Mouse (Mus musculus) heart, postnatal 4 days (tissue): ENCODE measurements around the gene Aipl1. TPM values are rescaled to one million over a fixed set of nuclear protein-coding genes. Genes with fewer than 3 reads are reported as not detected.
A peak's percentile ranks its signal among the peaks of the same experiment; 100 is the strongest.
"Not testable (repeated sequence)": the region's sequence is repeated elsewhere in the genome, so short reads cannot be mapped to it uniquely, and the experiment has no call there.

Experiments used
- DNase-seq: peaks from one replicate; pipeline ENCODE4 v3.0.0; 2021
- total RNA-seq, 2 experiments: library from RNA; stranded (reverse); gene quantifications; 2 replicates each; pipeline ENCODE4 v1.2.3; 2021

Gene Aipl1
- total RNA-seq, 2 experiments from 2014 or later = 0.29 TPM; not detected in 1

GRCm38 (mm10) chr11:72016518-72017252 lies 20.6 kb downstream of the Aipl1 start:
- DNase-seq = no peak

GRCm38 (mm10) chr11:72014674-72015073 lies 22.6 kb downstream of the Aipl1 start:
- DNase-seq = no peak

DNA sequence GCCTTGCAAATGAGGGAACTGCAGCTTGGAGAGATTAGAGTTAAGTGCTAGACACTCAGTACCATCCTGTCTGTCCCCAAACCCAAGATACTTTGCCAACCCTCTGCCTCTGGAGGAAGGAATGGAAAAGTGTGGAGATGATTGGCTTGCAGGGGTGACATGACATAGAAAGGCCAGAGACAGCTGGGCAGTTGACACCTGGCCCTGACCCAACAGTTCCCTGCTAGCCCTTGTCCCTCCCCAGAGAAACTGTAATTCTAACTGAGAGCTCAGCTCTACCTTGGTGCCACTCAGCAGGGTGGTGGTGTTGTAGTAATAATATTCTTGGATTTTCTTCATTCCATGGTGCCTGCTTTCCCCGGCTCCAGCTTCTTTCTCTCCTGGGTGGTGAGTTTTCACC lies 25.4 kb downstream of the Aipl1 start:
- no peak for DNase-seq

- no peak for DNase-seq
Observed at GRCm38 (mm10) chr11:72010940-72011722, 26.2 kb downstream of the Aipl1 start.

GRCm38 (mm10) chr11:72010367-72010766 lies 26.9 kb downstream of the Aipl1 start:
- no peak for DNase-seq

DNA sequence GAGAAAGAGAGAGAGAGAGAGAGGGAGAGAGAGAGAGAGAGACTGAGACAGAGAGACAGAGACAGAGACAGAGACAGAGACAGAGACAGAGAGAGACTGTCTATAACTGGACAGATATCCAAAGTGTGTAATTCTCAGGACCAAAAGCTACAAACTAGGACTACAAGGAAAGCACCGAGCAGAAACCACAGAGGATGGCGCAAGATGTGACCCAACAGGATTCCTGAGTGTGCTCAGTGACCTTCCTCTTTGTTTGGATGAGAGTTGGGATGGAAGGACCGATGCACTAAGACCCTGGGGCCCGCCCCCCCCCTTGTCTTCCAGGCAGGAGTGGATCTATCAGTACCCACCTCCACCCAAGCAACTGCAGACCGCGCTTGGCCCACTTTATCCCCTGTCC lies 31.8 kb downstream of the Aipl1 start:
- no peak for DNase-seq

DNA sequence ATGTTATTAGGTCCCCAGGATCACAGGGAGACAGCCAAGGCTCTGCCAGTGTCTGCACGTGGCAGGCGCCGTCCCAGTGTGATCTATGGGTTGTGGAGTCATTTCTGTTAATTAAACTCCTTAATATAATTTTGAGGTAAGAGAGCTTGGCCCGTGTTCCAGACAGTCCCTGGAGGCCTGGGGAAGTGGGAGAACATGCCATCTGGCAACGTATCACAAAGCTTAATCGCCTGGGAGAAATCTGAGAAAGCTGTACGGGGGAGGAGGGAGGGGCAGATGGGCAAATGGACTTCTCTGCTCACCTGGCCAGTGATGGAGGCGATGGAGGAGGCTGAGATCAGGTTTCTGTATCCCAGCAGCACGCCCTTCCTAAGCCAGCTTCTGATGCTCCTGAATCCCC lies 34.1 kb downstream of the Aipl1 start:
- DNase-seq = no peak

- DNase-seq = peak; percentile 34
Observed at GRCm38 (mm10) chr11:72002138-72002853, 35.0 kb downstream of the Aipl1 start.

GRCm38 (mm10) chr11:72000194-72000593 lies 37.1 kb downstream of the Aipl1 start:
- DNase-seq = no peak

DNA sequence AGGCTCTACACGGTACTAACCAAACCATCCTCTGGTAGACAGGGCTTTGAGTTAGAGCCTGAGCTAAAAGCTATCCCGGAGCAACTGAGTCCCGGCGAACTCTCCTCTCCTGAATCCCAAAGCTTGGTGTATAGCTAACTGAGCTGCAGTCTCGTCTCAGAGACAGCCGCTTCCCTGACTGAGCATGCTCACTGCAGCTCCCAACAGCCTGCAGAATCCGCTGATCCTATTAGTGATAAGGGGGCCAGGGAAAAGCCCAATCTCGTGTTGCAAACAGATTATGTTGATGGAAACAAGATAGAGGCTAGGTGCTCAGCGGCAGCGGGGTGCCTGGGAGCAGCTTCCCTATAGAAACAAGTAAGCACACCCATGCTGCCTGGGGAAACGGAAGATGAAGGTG lies 40.5 kb downstream of the Aipl1 start:
- no peak for DNase-seq

DNA sequence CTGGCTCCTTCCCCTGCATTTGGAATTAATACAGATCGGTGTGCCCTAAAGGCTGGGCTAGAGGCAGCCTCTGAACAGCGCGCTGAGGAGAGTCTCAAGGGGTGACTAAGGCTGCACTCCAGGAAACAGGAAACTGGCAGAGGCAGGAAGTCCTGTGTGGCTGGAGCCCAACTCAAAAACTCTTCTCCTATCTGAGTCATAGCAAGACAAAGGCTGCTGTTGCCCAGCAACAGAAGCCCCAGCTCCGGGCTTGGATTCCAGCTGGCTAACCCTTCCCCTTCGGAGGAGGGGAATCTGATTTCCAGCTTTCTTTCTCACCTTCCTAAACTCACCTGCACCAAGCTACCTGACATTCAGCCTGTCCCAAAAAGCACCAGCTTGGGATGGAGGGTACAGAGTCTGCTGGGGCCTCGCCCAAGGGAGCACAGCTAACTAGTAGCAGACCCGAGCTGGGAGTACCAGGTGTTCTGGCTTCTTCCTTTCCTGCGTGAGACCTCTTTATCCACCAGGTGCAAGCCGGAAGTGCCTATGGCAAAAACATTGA lies 41.3 kb downstream of the Aipl1 start:
- peak; percentile 76 for DNase-seq

DNA sequence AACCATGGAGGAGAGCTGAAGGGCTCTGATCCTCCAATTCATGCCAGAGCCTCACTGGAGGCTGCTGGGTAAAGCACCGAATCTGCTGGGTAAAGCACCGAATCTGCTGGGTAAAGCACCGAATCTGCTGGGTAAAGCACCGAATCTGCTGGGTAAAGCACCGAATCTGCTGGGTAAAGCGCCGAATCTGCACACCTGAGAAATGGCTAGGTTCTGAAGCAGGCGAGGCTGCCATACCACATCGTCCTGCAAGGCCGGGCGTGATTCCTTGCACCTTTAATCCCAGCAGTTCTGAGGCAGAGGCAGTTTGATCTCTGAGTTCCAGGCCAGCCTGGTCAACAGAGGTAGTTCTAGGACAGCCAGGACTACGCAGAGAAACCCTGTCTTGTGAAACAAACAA lies 44.9 kb downstream of the Aipl1 start:
- no peak for DNase-seq

DNA sequence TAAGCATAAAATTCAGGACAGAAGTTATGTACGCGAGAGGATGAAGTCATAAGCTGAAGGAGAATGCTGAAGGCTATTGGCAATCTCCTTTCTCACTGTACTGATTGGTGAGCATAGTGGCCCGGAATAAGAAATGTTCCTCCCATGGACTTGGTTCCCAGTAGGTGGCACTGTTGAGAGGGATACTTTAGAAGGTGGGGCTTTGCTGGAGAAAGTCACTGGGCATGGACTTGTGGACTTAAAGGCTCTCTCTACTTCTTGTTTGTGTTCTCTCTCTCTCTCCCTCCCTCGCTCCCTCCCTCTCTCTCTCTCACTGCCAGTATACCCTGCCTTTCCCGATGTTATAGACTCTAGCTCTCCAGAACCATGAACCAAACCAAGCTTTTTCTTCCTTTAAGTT lies 45.8 kb downstream of the Aipl1 start:
- DNase-seq = peak; percentile 64

DNA sequence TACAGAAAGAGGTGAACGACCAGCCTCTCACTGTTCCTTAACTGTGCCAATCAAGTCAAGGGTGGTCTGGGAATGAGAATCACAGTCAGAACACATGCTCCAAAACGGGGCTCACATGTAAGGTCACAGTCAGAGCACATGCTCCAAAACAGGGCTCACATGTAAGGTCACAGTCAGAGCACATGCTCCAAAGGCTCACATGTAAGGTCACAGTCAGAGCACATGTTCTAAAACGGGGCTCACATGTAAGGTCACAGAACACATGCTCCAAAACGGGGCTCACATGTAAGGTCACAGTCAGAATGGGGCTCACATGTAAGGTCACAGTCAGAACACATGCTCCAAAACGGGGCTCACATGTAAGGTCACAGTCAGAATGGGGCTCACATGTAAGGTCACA lies 47.9 kb downstream of the Aipl1 start:
- DNase-seq = not testable (repeated sequence)

DNA sequence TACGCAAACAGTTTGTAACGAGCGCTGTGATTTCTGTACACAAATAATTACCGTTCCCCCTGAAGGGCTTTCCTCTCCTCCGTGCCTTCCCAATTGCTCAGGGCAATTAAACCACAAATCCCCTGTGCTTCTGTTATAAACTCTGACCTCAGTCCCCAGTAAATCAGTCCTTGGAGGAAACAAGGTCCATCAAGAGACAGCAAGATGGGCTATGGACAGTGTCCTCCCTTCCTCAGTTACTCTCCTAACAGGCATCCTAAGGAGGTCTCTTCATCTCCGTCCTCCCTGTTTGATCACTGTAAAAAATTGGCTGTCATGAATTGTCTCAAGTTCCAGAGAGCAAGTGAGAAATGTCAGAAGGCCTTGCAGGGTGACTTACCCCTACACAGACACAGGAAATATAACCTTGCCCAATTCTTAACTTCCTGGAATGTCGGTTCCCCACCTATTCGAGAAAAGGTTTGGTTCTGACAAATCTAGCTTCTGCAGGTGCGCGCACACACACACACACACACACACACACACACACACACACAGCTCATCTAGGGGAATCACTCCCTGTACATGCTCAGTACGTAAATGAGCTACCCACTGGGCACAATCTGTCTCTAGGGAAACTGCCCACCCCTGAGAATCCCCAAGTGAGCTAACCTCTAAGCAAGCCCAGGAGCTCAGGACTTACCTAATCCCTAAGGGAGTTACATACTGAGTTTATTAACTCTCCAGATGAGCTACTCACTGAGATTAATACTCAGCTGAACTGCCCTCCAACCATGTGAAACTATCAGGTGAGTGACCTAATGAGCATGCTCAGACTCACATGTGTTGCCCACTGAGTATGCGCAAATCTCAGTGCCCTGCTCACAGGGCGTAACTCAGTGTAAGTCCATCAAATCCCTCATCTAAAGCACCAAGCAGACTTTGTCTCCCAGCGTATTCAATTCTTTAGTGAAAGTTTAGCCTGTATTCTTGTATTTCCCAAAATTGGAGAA lies 49.9 kb downstream of the Aipl1 start:
- no peak for DNase-seq

GRCm38 (mm10) chr11:71985783-71986182 lies 51.5 kb downstream of the Aipl1 start:
- no peak for DNase-seq

DNA sequence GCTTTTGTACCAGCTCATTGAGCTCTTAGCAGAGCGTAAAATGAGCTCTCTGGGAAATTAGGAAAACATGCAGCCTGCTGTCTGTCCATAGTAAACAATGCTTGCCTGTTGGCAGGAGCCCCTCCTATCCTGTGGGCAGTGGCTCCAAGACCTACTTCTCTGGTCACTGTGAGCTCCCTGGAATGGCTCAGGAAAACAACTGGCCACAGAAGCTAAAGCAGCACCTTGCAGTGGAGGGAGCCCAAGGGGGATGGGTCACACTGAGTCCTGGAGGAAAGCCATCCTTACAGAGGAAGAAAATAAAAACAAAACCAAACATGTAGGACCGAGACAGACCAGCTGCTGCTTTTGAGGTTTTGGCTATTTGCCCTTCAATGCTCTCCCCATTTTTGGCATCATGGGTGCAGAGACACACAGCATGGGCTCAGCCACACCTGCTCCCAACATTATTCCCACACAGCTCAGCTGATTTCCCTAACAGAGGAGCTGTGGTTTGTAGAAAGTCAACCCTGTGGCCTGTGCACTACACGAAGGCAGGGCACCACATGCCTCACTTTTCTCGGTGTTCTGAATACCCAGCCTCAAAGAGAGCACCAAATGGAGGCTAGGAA lies 52.1 kb downstream of the Aipl1 start:
- no peak for DNase-seq

DNA sequence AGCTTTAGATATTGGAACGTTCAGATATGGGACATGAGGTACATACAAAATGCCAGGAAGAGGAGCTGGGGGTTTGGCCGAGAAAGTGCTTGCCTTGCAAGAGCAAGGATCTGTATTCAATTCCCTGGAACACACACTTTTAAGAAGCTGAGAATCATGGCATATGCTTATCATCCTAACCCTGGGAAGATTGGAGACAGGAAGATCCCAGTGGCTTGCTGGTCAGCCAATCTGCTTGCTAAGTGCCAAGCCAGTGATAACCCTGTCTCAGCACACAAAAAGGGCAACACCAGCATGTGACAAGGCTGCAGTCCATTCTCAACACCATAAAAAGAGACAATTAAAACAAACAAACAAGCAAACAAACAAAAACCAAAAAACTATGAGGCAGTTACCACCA lies 53.2 kb downstream of the Aipl1 start:
- no peak for DNase-seq
